Mouse (Mus musculus) lung, adult 2 months (tissue): ENCODE results near the gene Ube2c.

Experiments
- CTCF ChIP-seq: fragments of 200-500 bp; IDR thresholded peaks from 2 replicates; pipeline ENCODE4 v1.5.1; 2011; ENCODE audit warnings: mild to moderate bottlenecking, low read length, control low read depth; ENCODE audit not compliant: insufficient read depth
- POLR2A ChIP-seq: fragments of 200-500 bp; IDR thresholded peaks from 2 replicates; pipeline ENCODE4 v1.6.1; 2011; ENCODE audit warnings: low read depth, mild to moderate bottlenecking, control low read depth, low read length, borderline replicate concordance; ENCODE audit errors: extremely low read depth

GRCm38 (mm10) chr2:164737377-164738090 lies 32.2 kb upstream of the Ube2c start:
- TF ChIP-seq POLR2A (no peak), CTCF (no peak)
